Mouse (Mus musculus): ENCODE measurements at regions not wholly inside any gene's neighbourhood (a gene's known extent, or its start where the extent isn't known, plus 50 kb on each side); places are given as distances from the start of the nearest gene placed in this dataset.
A peak's percentile ranks its signal among the peaks of the same experiment; 100 is the strongest.

DNA sequence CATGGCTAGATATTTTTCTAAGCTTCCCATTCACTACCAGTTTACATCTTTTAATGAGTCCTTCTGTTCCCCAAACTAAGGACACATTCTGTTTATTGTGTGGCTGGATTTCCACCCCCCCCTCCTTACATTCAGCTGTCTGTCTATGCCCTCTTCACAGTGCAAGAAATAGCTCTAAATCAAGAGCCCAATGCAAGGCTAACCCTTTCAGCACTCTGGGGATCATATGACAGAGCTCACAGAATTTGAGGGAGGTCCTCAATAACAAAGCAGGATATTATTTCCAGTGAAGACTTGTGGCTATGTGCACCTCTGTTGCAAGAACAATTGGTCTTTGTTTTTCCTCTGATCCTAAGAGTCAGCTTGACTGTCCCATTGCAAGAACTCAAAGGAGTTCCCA, 874.1 kb upstream of the Gje1 start:
- ATAC-seq (replicated peaks; ENCODE audit: low read depth, poor library complexity, severe bottlenecking) = no peak

DNA sequence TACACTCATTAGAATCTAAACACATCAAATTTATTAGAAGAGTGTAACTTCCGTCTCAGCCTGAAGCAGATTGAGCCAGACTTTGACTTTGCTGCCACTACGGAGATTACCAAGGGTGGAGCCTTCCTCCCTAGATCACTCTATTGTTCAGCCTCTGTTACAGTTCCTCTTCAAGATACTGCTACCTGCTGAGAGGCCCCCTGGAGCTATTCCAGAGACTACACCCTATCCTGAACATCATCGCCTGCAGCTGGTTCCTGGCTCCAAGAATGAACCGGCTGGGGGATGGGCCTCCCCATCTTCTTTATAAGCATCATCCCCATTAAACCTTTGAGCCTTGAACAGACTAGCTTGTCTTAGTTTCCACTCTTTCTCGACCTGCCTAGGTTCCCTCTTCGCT, 868.1 kb upstream of the Gje1 start:
- ATAC-seq (replicated peaks; ENCODE audit: low read depth, poor library complexity, severe bottlenecking) = no peak

DNA sequence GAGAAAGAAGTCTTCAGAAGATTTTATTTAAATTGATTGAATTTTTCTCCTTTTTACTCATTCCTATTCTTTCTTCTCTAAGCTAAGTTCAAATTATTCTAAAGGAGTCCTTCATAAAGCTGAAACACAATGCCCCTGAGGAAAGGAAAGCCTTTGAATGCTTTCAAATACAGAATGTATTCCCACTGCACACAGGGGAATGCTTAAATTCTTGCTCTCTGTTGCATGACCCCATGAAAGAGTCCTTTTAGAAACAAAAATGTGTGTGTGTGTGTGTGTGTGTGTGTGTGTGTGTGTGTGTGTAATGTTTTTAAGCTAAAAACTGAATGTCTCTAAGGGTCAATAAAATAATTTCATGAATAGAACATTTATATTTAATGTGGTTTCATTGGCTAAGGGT, 846.1 kb upstream of the Gje1 start:
- ATAC-seq (replicated peaks; ENCODE audit: low read depth, poor library complexity, severe bottlenecking) = no peak

DNA sequence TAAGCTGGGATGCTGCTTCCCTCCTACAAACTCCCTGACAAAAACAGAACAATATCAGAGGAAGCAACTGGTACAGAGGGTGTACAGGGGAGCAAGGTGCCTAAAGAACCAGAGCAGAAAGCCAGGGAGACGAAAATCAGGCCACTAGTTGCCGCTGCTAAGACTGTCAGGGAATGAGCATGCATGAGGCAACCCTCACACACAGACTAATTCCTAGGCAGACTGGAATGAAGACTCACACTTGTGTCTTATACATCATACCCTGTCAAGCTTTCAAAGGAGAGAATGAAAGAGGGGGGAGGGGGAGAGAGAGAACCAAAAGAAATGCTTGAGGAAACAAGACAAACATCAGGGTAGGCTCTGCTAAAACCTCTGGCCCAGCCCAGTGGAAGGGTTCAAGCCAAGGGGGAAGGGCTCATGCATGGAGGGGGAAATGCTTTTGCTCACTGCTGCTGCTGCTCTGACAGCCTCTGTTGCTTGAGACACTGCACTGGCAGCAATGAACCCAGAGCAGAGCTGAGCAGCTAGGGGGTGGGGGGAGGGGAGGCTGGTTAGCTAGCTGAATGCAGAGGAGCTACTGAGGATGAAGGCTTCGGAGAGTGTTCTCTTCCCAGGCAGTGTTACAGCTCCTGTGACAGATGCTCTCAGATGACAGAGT, 835.5 kb upstream of the Gje1 start:
- no peak for ATAC-seq (replicated peaks; ENCODE audit: low read depth, poor library complexity, severe bottlenecking)

DNA sequence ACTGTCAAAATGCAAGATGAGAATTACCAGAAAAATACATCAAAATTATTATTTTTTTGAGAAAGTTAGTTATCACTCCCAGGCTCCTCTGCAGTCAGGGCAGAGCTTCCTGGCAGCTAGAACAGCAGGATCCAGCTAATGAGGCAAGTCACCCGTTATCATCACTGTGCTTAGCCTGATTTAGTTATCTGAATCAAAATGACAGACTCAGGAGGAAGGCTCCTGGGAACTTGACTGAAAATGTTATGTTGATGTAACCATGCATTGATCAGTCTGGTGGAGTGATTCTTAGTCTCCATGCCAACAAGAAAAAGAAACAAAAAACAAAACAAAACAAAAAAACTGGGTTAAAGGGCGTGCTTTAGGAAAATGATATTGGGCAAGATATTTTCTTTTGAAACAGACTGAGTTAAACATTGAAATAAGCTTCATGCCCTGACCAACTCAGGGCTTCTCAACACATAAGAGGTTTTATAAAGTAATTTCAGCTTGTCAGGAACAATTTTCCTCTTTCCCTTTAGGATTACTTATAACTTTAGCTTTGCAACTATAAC, 823.9 kb upstream of the Gje1 start:
- no peak for ATAC-seq (replicated peaks; ENCODE audit: low read depth, poor library complexity, severe bottlenecking)

DNA sequence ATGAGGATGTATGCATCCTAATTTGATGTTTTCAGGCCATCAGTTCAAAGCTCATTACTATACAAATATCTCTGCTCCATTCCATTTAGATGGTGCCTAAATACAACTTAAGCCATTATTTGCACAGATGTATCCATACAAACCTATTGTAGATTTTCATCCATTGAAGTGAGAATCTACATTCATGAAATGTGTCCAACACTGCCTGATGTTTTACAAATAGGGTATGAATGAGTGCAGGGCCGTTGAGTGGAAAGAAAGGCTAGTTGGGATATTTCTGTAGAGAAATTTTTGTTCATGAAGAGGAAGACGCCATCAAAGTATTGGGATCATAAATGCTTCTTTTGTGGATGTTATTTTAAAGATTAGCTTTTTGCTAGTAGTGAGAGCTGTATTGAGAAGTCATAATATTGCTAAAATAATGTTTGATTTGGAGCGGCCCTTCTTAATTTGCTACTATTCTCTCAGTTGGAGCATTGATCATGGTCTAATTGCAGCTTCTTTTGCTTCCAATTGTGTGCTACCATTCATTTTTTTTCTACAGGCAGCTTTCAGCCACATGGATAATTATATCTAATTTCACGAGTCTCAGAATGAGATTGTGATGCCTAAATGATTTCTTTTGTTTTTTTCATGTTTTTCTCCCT, 822.9 kb upstream of the Gje1 start:
- ATAC-seq (replicated peaks; ENCODE audit: low read depth, poor library complexity, severe bottlenecking) = no peak

DNA sequence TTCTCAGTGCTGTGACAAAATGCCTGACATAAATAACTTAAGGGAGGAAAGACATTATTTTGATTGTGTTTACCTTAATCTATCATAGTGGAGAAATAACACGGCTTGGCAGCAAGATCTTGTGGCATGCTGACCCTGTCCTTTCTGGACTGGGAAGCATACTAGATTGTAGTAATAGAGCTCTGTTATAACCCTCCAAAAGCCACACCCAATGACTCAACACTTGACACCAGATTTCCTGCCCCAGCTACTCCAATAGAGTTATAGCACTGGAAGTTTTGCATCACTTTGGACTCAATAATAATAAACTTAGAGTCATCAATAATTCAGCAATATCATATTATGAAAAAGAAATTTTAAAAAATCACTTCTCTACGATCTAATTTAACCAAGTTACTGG, 818.0 kb upstream of the Gje1 start:
- ATAC-seq (replicated peaks; ENCODE audit: low read depth, poor library complexity, severe bottlenecking) = no peak

DNA sequence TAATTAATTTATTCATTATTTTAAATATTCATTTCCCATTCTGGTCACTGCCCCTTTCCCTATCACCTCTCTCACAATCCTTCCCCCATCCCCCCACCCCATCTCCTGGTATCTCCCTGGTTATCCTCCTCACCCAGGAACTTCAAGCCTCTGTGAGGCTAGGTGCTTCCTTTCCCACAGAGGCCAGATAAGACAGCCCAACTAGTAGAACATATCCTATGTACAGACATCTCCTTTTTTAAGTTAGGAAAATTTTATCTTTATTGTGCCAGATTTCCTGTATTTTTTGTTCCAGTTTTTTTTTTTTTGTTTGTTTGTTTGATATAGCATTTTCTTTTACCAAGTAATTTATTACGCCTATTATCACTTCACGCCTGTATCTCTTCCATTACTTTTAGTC, 769.4 kb upstream of the Gje1 start:
- ATAC-seq (replicated peaks; ENCODE audit: low read depth, poor library complexity, severe bottlenecking) = no peak

DNA sequence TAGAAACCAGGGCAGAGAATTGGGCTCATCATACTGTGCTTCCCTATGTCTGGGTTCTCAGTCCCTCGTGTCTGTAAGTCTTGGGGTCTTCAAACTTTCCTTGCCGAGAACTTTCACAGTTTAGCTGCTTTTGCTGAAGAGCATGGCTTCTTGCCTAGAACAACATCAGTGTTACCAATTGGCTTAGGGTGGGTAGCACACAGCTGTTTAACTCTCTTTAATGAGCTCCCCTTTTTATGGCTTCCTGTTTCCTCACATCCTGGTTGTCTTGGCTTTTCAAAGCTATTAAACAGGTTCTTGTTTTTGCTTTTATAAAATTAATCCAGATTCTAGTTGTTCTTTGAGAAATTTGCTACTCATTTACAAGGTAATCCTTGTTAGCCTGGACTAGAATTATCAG, 725.3 kb upstream of the Gje1 start:
- no peak for ATAC-seq (replicated peaks; ENCODE audit: low read depth, poor library complexity, severe bottlenecking)

DNA sequence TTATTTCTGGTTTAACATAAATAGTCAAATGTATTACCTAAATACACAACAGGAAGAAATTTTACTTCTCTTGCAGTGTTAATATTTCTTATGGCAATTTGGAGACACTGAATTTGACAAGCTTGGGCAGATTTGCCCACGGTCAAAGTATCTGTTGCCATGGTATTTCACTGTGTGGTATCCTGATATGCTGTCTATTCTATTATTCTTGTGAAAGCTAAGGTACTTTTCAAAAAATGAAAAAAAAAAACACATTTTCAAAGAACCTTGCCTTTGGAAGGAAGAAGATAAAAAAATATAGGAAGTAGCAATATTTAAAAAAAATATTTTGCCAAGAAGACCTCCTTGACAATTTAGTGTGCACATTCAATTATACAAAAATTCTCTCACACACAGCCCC, 723.2 kb upstream of the Gje1 start:
- ATAC-seq (replicated peaks; ENCODE audit: low read depth, poor library complexity, severe bottlenecking) = no peak

DNA sequence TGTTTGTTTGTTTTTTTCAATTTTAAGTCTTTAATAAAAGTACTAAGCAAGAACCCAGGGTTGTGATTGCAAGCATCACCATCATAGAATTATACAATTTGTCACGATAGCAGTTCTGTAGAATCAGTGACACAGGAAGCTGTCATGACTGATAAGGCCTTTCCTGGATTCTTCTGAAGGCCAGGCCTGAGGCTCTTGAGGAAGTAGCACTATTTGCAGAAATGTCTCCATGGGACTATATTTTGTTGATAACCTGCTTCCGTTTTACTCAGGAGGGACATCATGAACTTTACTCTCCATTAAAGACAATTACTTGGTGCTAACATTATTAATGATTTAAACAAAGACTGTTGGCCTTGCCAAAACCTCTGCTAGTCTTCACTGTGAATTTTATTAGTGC, 708.7 kb upstream of the Gje1 start:
- no peak; the same call in 1 of the 2 replicates for ATAC-seq (replicated peaks; ENCODE audit: low read depth, poor library complexity, severe bottlenecking)

DNA sequence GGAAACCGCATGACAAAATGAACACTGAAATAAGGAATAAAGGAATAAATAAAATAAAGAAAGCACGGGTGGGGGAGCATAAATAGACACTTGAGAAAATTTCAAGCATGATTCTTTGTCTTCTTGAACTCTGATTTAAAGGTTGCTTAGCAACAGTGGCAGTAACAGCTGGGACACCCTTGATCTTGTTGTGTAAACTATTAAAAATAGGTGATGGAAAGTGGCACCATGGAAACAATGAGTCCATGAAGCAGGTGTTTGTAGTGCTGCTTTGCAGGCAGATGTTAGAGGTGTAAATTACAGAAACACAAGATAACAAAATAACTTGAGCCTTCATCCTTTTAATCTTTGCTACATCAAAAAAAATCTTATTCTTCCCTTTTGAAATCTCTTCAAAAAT, 688.2 kb upstream of the Gje1 start:
- ATAC-seq (replicated peaks; ENCODE audit: low read depth, poor library complexity, severe bottlenecking) = no peak

DNA sequence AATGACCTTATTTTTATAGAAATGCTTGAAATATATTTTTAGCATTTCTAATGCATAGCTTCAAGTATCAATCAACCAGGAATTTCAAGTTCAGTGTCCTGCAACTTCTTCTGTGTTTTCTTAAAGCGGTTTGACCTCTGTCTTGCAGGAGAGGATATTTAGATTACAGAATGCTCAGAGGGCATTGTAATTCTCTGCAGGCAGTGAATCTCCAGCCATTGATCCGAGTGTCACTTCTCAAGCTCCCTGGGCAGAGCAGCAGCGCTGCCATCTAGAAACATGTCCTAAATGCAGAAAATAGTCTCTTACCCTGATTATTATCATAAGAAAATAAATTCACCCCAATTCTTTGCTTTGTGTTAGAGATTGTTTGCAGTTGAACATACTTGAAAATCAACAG, 687.7 kb upstream of the Gje1 start:
- no peak for ATAC-seq (replicated peaks; ENCODE audit: low read depth, poor library complexity, severe bottlenecking)

DNA sequence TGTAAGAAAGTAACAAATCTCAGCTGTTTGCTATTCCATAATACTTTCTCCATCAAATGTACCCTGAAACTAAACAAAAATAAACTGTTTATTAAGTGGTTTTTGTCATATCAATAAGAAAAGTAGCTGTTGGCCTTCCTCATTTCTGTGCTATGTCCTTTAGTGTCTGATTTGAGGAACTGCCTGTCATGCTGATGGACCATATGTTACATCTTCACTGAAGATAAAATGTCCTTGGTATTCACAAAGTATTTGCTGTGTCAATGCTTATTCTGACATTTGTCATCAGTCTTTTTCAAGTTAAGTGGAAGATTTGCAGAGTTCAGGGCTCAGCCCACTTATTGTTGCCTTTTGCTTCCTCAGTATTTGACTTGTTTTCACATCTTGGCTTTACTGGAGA, 682.0 kb upstream of the Gje1 start:
- ATAC-seq (replicated peaks; ENCODE audit: low read depth, poor library complexity, severe bottlenecking) = 0 out of 2 replicates have a peak, but pooled peaks have one; percentile 47

DNA sequence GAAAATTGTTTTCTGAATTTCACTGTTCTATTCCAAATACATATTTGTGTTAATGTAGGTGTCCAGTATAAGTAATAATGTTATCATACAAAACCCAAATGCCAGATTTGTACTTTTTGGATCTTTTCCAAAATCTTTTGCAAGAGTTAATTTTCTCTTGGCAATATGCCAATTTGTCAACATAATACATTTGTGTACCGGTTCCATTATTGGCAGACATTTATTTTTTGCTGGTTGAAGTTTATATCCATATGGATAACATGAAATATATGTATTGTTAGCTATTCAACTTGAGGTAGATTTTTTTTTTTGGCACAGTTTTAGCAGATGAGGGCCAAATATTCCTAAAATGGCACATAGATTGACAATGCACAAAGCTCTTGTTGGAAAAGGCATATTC, 679.1 kb upstream of the Gje1 start:
- ATAC-seq (replicated peaks; ENCODE audit: low read depth, poor library complexity, severe bottlenecking) = no peak

DNA sequence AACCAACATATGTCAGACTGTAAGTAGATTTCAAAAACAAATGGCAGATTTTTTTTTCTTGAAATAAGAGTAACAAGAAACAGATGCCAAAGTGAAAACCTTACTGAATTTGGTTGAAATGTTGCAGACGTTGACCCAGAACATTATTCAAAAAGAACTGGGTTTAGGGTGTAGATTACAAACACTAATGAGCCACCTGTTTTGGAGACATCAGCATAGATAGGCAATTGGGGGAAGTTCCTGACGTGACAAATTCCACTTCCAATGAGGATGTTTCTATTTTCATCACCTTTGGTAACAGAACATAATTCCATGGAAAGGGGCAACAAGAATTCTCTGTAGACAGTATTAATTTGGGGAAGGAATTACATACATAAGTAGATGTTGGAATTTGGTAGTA, 677.3 kb upstream of the Gje1 start:
- ATAC-seq (replicated peaks; ENCODE audit: low read depth, poor library complexity, severe bottlenecking) = no peak

DNA sequence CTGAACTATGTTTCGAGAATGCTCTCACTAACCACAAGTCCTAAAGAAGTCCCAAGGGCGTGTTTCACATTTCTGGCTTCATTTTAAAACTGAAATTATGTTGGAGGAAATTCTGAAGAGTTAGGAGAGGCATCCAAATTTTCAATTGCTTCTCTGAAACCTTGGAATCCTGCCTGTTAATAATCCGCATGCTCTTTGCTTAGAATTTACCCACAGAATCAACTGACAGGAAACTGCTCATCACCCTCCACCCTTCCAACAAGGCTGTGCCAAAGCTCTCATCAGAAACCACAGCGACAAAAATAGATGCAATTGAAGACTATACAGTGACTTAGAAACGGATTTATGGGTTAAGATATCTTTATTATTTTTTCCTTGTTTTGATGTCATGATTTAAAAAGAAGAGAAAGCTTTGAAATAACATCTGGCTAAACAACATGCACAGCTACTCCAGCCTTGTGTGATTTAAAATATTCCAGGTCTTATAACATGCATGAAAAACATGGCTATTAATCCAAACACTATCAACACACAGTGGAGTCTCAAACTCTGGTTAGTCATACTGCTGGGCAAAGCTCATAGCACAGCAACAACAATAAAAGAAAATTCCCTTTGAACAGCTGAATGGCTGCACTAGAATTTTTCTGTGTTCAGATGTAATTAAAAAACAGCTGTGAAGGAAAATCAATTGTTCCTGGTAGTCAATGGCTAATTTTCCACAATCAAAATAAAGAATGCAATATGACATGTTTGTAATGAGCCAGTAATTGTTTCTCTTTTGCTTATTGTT, 674.2 kb upstream of the Gje1 start:
- ATAC-seq (replicated peaks; ENCODE audit: low read depth, poor library complexity, severe bottlenecking) = peak; percentile 95

DNA sequence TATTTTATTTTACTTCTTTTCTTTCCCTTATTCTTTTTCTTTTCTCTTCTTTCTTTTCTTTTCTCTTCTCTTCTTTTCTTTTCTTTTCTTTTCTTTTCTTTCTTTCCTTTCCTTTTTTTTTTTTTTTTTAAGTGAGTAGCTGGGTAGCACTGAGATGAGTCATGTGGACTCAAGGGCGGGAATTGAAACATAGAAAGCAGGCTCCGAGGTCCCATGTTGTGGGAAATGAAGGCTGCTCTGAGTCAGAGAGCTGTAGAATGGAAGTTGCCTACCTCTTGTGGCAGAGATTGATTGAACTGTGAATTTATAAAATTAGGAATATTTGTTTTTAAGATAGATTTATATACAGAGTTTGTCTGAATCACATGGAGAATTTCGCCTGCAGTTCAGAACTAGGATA, 655.6 kb upstream of the Gje1 start:
- no peak for ATAC-seq (replicated peaks; ENCODE audit: low read depth, poor library complexity, severe bottlenecking)
